Mouse (Mus musculus): ENCODE measurements around the gene Phgdh. TPM values are rescaled to one million over a fixed set of nuclear protein-coding genes. Genes with fewer than 3 reads are reported as not detected.
A peak's percentile ranks its signal among the peaks of the same experiment; 100 is the strongest.

The Phgdh gene
- polyA plus RNA-seq, 1 experiment from 2014 or later = 206 TPM

DNA sequence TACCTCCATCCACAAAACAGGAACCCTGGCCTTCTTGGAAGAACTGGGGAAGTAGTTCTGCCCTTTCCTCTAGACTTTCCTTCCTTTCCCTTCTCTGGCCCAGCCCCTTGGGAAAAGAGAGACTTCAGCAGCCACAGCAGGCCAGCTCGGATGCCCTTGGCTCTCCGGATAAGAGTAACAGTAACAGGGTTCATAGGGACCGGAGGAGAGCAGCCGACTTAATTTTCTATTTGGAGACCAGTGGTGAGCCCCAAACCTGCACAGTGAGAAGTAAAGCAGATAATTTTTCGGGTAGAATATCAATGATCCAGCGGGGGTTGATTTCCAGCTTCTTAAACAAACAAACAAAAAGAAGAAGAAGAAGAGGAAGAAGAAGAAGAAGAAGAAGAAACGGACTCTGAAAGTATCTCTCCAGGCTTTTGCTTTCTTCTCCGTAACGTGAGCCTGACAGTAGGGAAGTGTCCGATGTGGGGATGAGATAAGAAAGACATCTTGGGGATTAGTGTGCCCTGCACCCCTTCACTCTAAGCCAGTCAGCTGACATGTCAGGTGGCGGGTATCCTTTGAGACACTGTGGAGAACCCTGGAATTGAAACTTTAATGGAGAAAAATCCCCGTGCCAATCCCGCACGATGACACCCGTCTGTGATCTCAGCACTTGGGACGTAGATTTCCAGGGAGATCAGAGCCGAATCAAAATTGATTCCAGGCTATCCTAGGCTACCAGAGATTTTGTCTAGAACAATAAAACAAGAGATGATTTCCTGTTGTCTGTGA lies 1.2 kb upstream of the Phgdh start:
- H3K9me3 ChIP-seq = no peaks in the 10 kb centered on the region
- 90% methylated on average over 17 of the region's 17 CpGs for WGBS

DNA sequence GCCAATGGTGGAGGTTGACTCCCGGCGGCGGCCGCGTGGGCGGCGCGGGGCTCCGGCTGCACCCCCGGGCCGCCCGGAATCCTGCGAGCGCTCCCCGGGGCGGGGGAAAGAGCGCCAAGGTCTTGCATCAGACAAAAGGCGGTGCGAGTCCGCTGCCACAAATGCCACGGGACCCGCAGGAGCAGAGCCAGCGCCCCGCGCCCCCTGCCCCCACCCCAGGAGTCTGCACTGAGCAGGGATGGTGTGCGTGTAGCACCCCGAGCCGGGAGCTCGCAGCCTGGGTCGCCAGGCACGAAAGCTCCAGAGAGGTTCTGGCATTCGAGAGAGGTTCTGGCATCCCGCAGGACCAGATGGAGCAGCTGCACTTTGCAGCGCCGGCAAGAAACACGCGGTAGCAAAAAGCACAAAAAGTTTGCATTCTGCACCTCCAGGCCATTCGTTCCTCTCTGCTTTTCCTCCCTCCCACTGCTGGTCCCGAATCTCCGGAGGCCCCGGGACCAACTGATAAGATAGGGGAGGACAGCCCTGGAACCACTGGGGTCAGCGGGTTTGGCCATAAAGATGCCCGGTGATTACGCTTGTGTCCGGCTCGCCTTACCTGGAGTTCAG lies 589 bp downstream of the Phgdh start:
- H3K4me3 ChIP-seq = peak overlapping the region; percentile 68
- peaks cover 36% of the 10 kb centered on the region for H3K4me1 ChIP-seq
- no peaks in the 10 kb centered on the region for H3K9me3 ChIP-seq
- no peak overlapping the region for H3K27ac ChIP-seq
- H3K36me3 ChIP-seq = peaks cover 3% of the 10 kb centered on the region; the same call in 1 of the 2 replicates
- ATAC-seq (ENCODE audit: low FRiP score, low read depth) = peak; percentile 57
- H3K9ac ChIP-seq = peak overlapping the region; percentile 83
- no peaks in the 10 kb centered on the region; the same call in 1 of the 2 replicates for H3K27me3 ChIP-seq (replicated peaks)
- WGBS = under 1% methylated on average over 46 of the region's 46 CpGs
- peak overlapping the region; percentile 99 for H3K4me2 ChIP-seq (replicated peaks)

More for the DNA sequence above, 1.2 kb upstream of the Phgdh start:
- Histone ChIP-seq H3K36me3 (no peaks in the 10 kb centered on the region), H3K9ac (no peak overlapping the region), H3K4me2 (replicated peaks) (no peak overlapping the region), H3K4me1 (peaks cover 31% of the 10 kb centered on the region), H3K27ac (no peak overlapping the region), H3K27me3 (replicated peaks) (no peaks in the 10 kb centered on the region; the same call in 1 of the 2 replicates), H3K4me3 (no peak overlapping the region)
- no peak for ATAC-seq (ENCODE audit: low FRiP score, low read depth)

GRCm38 (mm10) chr3:98338584-98339041 lies 1.2 kb downstream of the Phgdh start:
- H3K27ac ChIP-seq = no peak overlapping the region
- H3K27me3 ChIP-seq (replicated peaks) = no peaks in the 10 kb centered on the region; the same call in 1 of the 2 replicates
- H3K4me3 ChIP-seq = peak overlapping the region; percentile 68
- H3K4me2 ChIP-seq (replicated peaks) = peak overlapping the region; percentile 99
- H3K4me1 ChIP-seq = peaks cover 36% of the 10 kb centered on the region
- H3K36me3 ChIP-seq = peaks cover 3% of the 10 kb centered on the region; the same call in 1 of the 2 replicates
- ATAC-seq (ENCODE audit: low FRiP score, low read depth) = peak; percentile 30; the same call in 1 of the 2 replicates
- 4% methylated on average over 15 of the region's 15 CpGs for WGBS
- no peaks in the 10 kb centered on the region for H3K9me3 ChIP-seq
- peak overlapping the region; percentile 83 for H3K9ac ChIP-seq

- no peak overlapping the region for H3K27ac ChIP-seq
- WGBS = 61% methylated on average over 22 of the region's 22 CpGs
- H3K27me3 ChIP-seq (replicated peaks) = no peaks in the 10 kb centered on the region; the same call in 1 of the 2 replicates
- no peak overlapping the region for H3K9ac ChIP-seq
- H3K4me3 ChIP-seq = no peak overlapping the region
- H3K36me3 ChIP-seq = peaks cover 17% of the 10 kb centered on the region
- H3K4me2 ChIP-seq (replicated peaks) = peak overlapping the region; percentile 99
- H3K9me3 ChIP-seq = no peaks in the 10 kb centered on the region
- H3K4me1 ChIP-seq = peaks cover 36% of the 10 kb centered on the region
- peak; percentile 27; the same call in 1 of the 2 replicates for ATAC-seq (ENCODE audit: low FRiP score, low read depth)
These were observed 2.8 kb downstream of the Phgdh start for GRCm38 (mm10) chr3:98336661-98337654.

GRCm38 (mm10) chr3:98335886-98336285 lies 3.9 kb downstream of the Phgdh start:
- Histone ChIP-seq H3K4me3 (no peak overlapping the region), H3K4me1 (peaks cover 36% of the 10 kb centered on the region), H3K9ac (no peak overlapping the region), H3K4me2 (replicated peaks) (no peak overlapping the region; the same call in 1 of the 2 replicates), H3K27me3 (replicated peaks) (no peaks in the 10 kb centered on the region; the same call in 1 of the 2 replicates), H3K27ac (no peak overlapping the region), H3K9me3 (no peaks in the 10 kb centered on the region), H3K36me3 (peaks cover 23% of the 10 kb centered on the region)
- no peak for ATAC-seq (ENCODE audit: low FRiP score, low read depth)
- 74% methylated on average over 7 of the region's 7 CpGs for WGBS

DNA sequence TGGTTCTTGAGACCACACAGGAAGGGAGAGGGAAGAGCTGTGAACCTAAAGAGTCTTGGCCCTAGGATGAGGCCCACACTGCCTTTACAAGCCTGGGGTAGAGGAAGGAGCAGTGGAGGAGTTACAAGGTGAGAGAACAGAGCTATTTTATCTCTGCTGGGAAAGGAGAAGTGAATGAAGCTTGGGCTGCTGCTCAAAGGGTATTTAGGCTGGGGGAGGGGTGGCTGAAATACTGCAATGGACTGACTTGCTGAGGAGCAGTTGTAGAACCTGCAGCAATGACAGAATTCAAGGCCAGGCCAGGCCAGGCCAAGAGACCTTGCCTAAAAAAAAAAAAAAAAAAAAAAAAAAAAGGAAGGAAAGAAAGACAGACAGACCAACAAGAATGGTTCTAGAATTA lies 4.5 kb downstream of the Phgdh start:
- H3K27me3 ChIP-seq (replicated peaks) = no peaks in the 10 kb centered on the region; the same call in 1 of the 2 replicates
- no peak overlapping the region for H3K4me2 ChIP-seq (replicated peaks)
- H3K4me3 ChIP-seq = no peak overlapping the region
- ATAC-seq (ENCODE audit: low FRiP score, low read depth) = no peak
- peaks cover 28% of the 10 kb centered on the region for H3K36me3 ChIP-seq
- H3K9me3 ChIP-seq = no peaks in the 10 kb centered on the region
- no peak overlapping the region for H3K9ac ChIP-seq
- H3K4me1 ChIP-seq = peaks cover 36% of the 10 kb centered on the region
- H3K27ac ChIP-seq = no peak overlapping the region

DNA sequence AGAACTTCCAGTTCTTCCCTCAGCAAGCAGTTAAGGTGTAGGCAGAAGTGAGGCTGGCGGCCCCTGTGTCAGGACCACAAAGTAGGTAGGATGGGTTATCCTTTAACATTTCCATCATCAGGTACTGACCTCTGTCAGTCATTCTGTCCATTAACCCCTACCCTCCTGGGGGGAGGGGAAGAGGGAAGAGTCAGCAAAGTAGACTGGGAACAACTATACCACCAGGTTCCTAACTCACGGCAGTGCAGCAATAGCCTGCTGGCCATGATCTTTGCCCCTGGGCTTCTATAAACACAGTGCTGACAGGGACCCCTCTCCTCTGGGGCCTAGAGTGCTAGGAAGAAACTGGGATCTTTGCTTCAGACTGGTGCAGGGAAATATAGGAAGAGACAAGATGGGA lies 5.8 kb downstream of the Phgdh start:
- ATAC-seq (ENCODE audit: low FRiP score, low read depth) = no peak
- Histone ChIP-seq H3K9me3 (no peaks in the 10 kb centered on the region), H3K4me3 (no peak overlapping the region), H3K36me3 (peaks cover 31% of the 10 kb centered on the region), H3K4me1 (peaks cover 35% of the 10 kb centered on the region), H3K27ac (no peak overlapping the region), H3K4me2 (replicated peaks) (no peak overlapping the region), H3K27me3 (replicated peaks) (no peaks in the 10 kb centered on the region), H3K9ac (no peak overlapping the region)
- 81% methylated on average over 2 of the region's 2 CpGs for WGBS

DNA sequence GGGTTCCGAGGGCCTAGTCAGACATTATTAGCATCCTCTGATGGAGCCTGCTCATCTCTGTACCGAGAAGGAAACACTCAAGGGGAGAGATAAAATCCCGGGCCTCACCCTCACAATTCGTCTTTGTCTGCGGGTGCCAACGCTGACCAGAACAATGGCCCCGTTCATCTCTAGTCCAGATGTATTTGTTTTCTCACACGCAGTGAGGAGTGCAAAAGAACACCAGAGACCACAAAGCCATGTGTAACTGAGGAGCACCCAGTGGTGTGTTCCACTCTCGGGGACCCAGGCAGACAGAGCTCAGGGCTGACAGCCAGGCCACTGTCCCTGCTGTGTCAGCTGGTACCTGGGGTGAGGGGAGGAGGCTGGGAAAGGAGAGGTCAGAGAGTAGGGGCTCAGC lies 15.6 kb downstream of the Phgdh start:
- Histone ChIP-seq H3K36me3 (peaks cover 58% of the 10 kb centered on the region), H3K27ac (no peak overlapping the region; the same call in 1 of the 2 replicates), H3K27me3 (replicated peaks) (no peaks in the 10 kb centered on the region), H3K4me1 (peaks cover 12% of the 10 kb centered on the region), H3K9ac (no peak overlapping the region), H3K4me2 (replicated peaks) (no peak overlapping the region), H3K4me3 (no peak overlapping the region), H3K9me3 (no peaks in the 10 kb centered on the region)
- no peak for ATAC-seq (ENCODE audit: low FRiP score, low read depth)
- WGBS = 56% methylated on average over 9 of the region's 9 CpGs

GRCm38 (mm10) chr3:98322209-98322608 lies 17.6 kb downstream of the Phgdh start:
- WGBS = 95% methylated on average over 5 of the region's 5 CpGs
- Histone ChIP-seq H3K27ac (no peak overlapping the region), H3K27me3 (replicated peaks) (no peaks in the 10 kb centered on the region), H3K36me3 (peaks cover 40% of the 10 kb centered on the region), H3K9me3 (no peaks in the 10 kb centered on the region), H3K4me1 (peaks cover 16% of the 10 kb centered on the region), H3K9ac (no peak overlapping the region), H3K4me3 (no peak overlapping the region), H3K4me2 (replicated peaks) (no peak overlapping the region)
- no peak for ATAC-seq (ENCODE audit: low FRiP score, low read depth)

DNA sequence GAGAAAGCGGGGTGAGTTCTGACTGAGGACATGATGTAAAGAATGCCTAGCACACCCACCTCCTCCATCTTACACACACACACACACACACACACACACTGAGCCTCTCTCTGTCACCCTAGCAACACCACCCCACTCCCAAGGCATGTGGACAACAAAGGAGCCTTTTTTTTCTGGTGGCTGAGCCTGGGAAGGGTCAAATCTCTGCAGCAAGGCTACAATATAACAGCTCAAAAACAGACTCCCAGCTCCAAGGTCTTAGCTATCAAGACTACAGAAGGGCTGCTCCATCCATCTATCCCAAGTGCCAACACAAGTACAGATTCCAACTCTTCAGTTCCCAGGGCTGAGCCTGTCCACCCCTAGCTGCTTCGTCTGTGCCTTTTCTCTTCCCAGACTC lies 20.6 kb downstream of the Phgdh start:
- H3K27me3 ChIP-seq (replicated peaks) = no peaks in the 10 kb centered on the region
- H3K4me1 ChIP-seq = peaks cover 13% of the 10 kb centered on the region
- H3K27ac ChIP-seq = 0 out of 2 replicates have a peak overlapping the region, but pooled peaks have one; percentile 70
- H3K4me3 ChIP-seq = no peak overlapping the region
- 17% methylated on average over 2 of the region's 2 CpGs for WGBS
- H3K4me2 ChIP-seq (replicated peaks) = no peak overlapping the region
- peaks cover 22% of the 10 kb centered on the region for H3K36me3 ChIP-seq
- ATAC-seq (ENCODE audit: low FRiP score, low read depth) = peak; percentile 83
- H3K9ac ChIP-seq = no peak overlapping the region
- H3K9me3 ChIP-seq = no peaks in the 10 kb centered on the region

- Histone ChIP-seq H3K4me3 (no peak overlapping the region), H3K27ac (no peak overlapping the region), H3K9me3 (no peaks in the 10 kb centered on the region), H3K36me3 (peaks cover 16% of the 10 kb centered on the region), H3K4me2 (replicated peaks) (no peak overlapping the region), H3K9ac (no peak overlapping the region), H3K4me1 (peaks cover 12% of the 10 kb centered on the region), H3K27me3 (replicated peaks) (no peaks in the 10 kb centered on the region)
- WGBS = 73% methylated on average over 3 of the region's 3 CpGs
- ATAC-seq (ENCODE audit: low FRiP score, low read depth) = no peak
These were observed 22.6 kb downstream of the Phgdh start for GRCm38 (mm10) chr3:98317143-98317542.

Measured in neural tube, embryonic 12.5 days (tissue).